Mouse (Mus musculus): ENCODE measurements at regions not wholly inside any gene's neighbourhood (a gene's known extent, or its start where the extent isn't known, plus 50 kb on each side); places are given as distances from the start of the nearest gene placed in this dataset.

DNA sequence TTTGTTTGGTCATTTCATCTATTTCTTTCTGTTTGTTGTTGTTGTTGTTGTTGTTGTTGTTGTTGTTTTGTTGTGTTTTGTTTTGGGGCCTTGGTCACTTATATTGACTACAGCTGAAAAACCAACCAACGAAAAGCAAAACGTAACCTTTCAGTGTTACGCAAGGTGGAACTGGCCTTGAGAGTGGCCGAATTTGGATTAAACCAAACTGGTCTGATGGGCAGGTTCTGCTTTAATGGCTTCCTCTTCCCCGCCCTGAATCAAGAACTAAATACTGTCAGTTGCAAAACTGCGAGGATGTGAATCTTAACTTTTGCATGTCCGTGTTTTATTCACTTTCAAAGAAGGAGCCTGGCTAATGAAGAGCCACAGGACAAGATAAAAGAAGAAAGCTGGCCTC lies 480.2 kb downstream of the Ofcc1 start:
- Histone ChIP-seq H3K27ac (ENCODE audit: poor library complexity, severe bottlenecking) (no peak overlapping the region), H3K4me3 (no peak overlapping the region), H3K9ac (no peak overlapping the region), H3K27me3 (replicated peaks) (no peaks in the 10 kb centered on the region), H3K4me1 (replicated peaks) (no peaks in the 10 kb centered on the region), H3K9me3 (replicated peaks) (no peaks in the 10 kb centered on the region), H3K36me3 (no peaks in the 10 kb centered on the region), H3K4me2 (no peak overlapping the region)
- no peak for ATAC-seq (ENCODE audit: insufficient number of reproducible peaks, low FRiP score)
- WGBS: 79% methylated on average over 7 of the region's 7 CpGs

GRCm38 (mm10) chr13:39880136-39880535 lies 481.1 kb downstream of the Ofcc1 start:
- H3K9ac ChIP-seq: no peak overlapping the region
- no peak overlapping the region for H3K27ac ChIP-seq (ENCODE audit: poor library complexity, severe bottlenecking)
- H3K4me1 ChIP-seq (replicated peaks): no peaks in the 10 kb centered on the region
- no peak overlapping the region for H3K4me3 ChIP-seq
- 47% methylated on average over 2 of the region's 2 CpGs for WGBS
- no peaks in the 10 kb centered on the region for H3K36me3 ChIP-seq
- H3K9me3 ChIP-seq (replicated peaks): no peaks in the 10 kb centered on the region
- H3K27me3 ChIP-seq (replicated peaks): no peaks in the 10 kb centered on the region
- no peak overlapping the region for H3K4me2 ChIP-seq
- ATAC-seq (ENCODE audit: insufficient number of reproducible peaks, low FRiP score): no peak

DNA sequence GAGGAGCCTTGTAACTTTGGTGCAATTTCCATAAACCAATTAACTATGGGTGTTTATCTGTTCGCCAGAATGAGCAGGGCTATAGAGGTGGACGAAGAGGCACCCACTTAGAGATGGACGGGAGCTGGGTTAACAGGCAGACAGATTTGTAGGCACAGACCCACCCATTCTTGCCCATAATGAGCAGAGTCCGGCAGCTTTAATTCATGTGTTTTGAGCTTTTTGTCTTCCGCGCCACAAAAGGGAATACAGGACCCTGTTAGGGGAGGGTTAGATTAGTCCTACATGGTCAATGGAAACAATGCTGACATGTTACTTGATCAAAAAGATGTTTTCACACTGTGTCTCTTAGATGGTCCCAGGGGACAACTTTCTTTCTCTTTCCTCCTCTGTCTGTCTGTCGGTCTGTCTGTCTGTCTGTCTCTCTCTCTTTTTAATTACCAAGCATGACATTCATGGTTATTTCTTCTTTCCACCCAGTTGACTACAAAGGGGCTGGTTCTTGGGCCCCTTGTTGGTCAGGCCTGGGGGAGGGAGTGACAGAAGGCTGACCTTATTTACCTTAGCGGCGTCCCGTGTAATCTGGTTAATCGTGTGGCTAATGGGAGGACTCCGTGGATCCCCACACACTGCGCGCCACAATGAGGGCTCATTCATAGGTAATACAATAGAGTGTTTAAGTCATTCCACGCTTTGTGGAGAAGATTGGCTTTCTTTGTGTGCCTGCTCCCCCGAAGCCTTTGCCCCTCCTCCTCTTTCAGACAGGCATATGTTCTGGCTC lies 483.7 kb downstream of the Ofcc1 start:
- Histone ChIP-seq H3K4me1 (replicated peaks) (no peaks in the 10 kb centered on the region), H3K4me2 (0 out of 2 replicates have a peak overlapping the region, but pooled peaks have one; percentile 7), H3K9ac (no peak overlapping the region), H3K27me3 (replicated peaks) (no peaks in the 10 kb centered on the region), H3K36me3 (no peaks in the 10 kb centered on the region), H3K9me3 (replicated peaks) (no peaks in the 10 kb centered on the region), H3K4me3 (no peak overlapping the region), H3K27ac (ENCODE audit: poor library complexity, severe bottlenecking) (no peak overlapping the region)
- no peak for ATAC-seq (ENCODE audit: insufficient number of reproducible peaks, low FRiP score)
- WGBS: 77% methylated on average over 16 of the region's 16 CpGs

- no peak for ATAC-seq (ENCODE audit: insufficient number of reproducible peaks, low FRiP score)
- H3K4me2 ChIP-seq: no peak overlapping the region
- WGBS: 73% methylated on average over 6 of the region's 6 CpGs
- H3K9ac ChIP-seq: no peak overlapping the region
- H3K27ac ChIP-seq (ENCODE audit: poor library complexity, severe bottlenecking): no peak overlapping the region
- no peaks in the 10 kb centered on the region for H3K9me3 ChIP-seq (replicated peaks)
- H3K4me1 ChIP-seq (replicated peaks): no peaks in the 10 kb centered on the region
- no peaks in the 10 kb centered on the region for H3K36me3 ChIP-seq
- H3K4me3 ChIP-seq: no peak overlapping the region
- H3K27me3 ChIP-seq (replicated peaks): no peaks in the 10 kb centered on the region
Observed at GRCm38 (mm10) chr13:39852257-39852800, 508.9 kb downstream of the Ofcc1 start.

DNA sequence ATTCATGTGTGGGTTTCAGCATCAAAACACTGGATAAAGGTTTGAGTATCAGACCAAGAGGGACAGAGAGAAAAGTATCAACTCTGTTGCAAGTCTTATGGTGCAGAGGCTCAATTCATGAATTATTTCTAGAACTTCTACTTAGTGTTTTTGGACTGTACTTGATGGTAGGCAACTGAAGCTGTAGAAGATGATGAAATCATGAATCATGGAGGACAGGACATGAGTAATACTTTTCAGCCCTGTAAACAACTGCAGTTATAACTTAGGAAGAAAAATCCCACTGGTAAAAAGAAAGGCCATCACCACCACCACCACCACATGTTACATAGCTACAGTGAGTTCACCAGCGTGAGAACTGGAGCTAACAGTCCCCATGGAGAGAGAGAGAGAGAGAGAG lies 511.9 kb downstream of the Ofcc1 start:
- Histone ChIP-seq H3K27ac (ENCODE audit: poor library complexity, severe bottlenecking) (no peak overlapping the region), H3K4me3 (no peak overlapping the region), H3K4me1 (replicated peaks) (no peaks in the 10 kb centered on the region), H3K9ac (no peak overlapping the region), H3K4me2 (no peak overlapping the region), H3K27me3 (replicated peaks) (no peaks in the 10 kb centered on the region), H3K9me3 (replicated peaks) (no peaks in the 10 kb centered on the region), H3K36me3 (no peaks in the 10 kb centered on the region)
- WGBS: 100% methylated on average over 1 of the region's 1 CpGs
- ATAC-seq (ENCODE audit: insufficient number of reproducible peaks, low FRiP score): no peak

- no peaks in the 10 kb centered on the region for H3K27me3 ChIP-seq (replicated peaks)
- no peaks in the 10 kb centered on the region for H3K36me3 ChIP-seq
- no peak overlapping the region for H3K4me3 ChIP-seq
- H3K4me2 ChIP-seq: no peak overlapping the region
- no peak overlapping the region for H3K27ac ChIP-seq (ENCODE audit: poor library complexity, severe bottlenecking)
- ATAC-seq (ENCODE audit: insufficient number of reproducible peaks, low FRiP score): no peak
- H3K4me1 ChIP-seq (replicated peaks): no peaks in the 10 kb centered on the region
- 69% methylated on average over 5 of the region's 5 CpGs for WGBS
- H3K9me3 ChIP-seq (replicated peaks): no peaks in the 10 kb centered on the region
- no peak overlapping the region for H3K9ac ChIP-seq
Observed at GRCm38 (mm10) chr13:39836053-39836584, 525.1 kb downstream of the Ofcc1 start.

GRCm38 (mm10) chr13:39835302-39835701 lies 525.9 kb downstream of the Ofcc1 start:
- ATAC-seq (ENCODE audit: insufficient number of reproducible peaks, low FRiP score): no peak
- Histone ChIP-seq H3K9ac (no peak overlapping the region), H3K4me3 (no peak overlapping the region), H3K36me3 (no peaks in the 10 kb centered on the region), H3K4me1 (replicated peaks) (no peaks in the 10 kb centered on the region), H3K27me3 (replicated peaks) (no peaks in the 10 kb centered on the region), H3K27ac (ENCODE audit: poor library complexity, severe bottlenecking) (no peak overlapping the region), H3K4me2 (no peak overlapping the region), H3K9me3 (replicated peaks) (no peaks in the 10 kb centered on the region)
- 49% methylated on average over 5 of the region's 5 CpGs for WGBS

DNA sequence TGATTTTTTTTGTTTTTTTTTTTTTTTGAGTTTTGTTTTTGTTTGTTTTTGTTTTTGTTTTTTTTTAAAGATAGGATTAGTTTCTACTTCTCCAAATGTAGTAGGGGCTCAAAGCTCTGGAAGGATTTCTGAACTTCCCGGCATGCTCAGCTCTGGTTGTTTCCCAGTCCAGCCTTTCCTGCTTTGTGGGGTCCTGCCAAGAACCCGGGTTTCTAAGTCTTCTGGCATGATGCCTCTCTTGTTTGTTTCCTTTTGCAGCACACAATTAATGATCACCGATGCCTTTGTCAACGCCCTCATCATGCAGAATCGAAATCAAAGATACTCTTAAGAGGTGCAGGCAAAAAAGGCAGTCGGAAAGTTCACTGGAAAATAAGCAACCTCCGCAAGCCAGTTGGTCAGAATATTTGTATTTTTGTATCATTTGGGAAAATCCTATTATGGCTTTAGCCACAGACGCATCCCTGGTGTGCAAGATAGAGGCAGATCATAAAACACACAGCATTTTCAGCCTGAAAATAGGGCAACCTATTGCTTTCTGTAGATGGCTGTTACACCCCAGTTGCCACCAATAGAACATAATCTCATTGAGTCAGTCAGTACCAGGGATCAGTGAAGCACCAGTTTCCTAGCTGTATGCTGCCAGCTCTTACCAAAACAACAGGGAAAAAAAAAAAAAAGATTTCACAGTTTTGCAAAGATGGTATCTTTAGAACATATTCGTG lies 526.6 kb downstream of the Ofcc1 start:
- H3K27ac ChIP-seq (ENCODE audit: poor library complexity, severe bottlenecking): no peak overlapping the region
- H3K36me3 ChIP-seq: no peaks in the 10 kb centered on the region
- no peak overlapping the region for H3K9ac ChIP-seq
- H3K4me2 ChIP-seq: no peak overlapping the region
- no peaks in the 10 kb centered on the region for H3K27me3 ChIP-seq (replicated peaks)
- H3K4me1 ChIP-seq (replicated peaks): no peaks in the 10 kb centered on the region
- H3K9me3 ChIP-seq (replicated peaks): no peaks in the 10 kb centered on the region
- no peak overlapping the region for H3K4me3 ChIP-seq
- no peak for ATAC-seq (ENCODE audit: insufficient number of reproducible peaks, low FRiP score)
- WGBS: 71% methylated on average over 9 of the region's 9 CpGs

DNA sequence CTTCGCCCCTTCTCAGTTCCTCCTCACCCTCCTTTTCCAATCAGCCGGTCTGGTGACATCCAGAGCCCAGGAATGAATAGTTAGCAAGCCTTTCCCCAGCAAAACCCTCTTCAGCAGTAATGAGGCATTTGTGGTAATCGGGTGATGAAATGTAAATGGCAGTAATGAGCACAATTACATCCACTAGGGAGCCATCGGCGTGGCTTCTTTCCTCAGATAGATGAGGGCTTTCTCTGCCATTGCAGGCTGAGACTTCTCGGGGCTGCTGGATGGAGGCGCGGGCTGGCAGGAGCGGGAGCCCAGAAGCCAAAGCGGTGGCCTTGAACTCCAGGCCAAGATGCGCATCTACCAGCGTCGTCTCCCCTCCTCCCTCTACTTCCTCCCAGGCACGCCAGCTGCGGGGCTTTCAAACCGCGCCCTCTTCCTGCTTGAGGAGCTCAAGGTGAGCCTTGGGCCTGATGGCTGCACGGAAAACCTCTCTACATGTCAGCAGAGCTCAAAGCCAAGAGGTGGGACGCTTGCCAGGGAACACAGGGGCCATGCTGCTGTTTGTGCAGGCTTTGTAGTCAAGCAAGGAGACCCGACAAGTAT lies 537.2 kb downstream of the Ofcc1 start:
- H3K4me1 ChIP-seq (replicated peaks): peaks cover 19% of the 10 kb centered on the region
- H3K4me3 ChIP-seq: peak overlapping the region; percentile 45
- 2% methylated on average over 20 of the region's 20 CpGs for WGBS
- no peaks in the 10 kb centered on the region for H3K9me3 ChIP-seq (replicated peaks)
- H3K27ac ChIP-seq (ENCODE audit: poor library complexity, severe bottlenecking): 0 out of 2 replicates have a peak overlapping the region, but pooled peaks have one; percentile 9
- H3K4me2 ChIP-seq: peak overlapping the region; percentile 88
- no peaks in the 10 kb centered on the region for H3K36me3 ChIP-seq
- H3K9ac ChIP-seq: peak overlapping the region; percentile 51
- no peaks in the 10 kb centered on the region for H3K27me3 ChIP-seq (replicated peaks)
- no peak for ATAC-seq (ENCODE audit: insufficient number of reproducible peaks, low FRiP score)

DNA sequence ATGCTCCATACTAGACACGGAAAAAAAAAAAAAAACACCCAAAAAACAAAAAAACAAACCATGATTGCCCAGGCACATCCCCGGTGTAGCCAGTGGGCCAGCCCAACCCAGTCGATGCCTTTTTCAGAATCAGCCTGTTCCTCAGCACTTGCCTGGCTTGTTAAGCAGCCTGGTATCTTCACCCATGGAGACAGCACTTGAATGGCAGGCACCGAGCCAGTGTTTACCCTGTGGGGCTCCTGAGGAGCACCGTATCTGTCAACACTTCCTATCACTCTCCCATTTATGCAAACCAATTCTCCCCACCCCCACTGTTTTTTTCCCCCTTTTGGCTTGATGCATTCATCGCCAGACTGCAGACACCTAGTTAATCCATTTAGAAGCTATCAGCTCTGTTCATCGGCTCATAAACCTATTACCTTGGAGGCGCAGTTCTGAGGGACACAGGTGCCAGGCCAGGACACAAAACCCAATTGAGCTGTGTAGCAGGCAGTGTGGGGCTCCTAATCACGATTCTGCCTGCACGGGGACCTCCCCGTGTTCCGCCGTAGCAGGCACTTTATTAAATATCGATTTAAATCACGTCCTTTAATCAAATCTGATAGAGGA lies 537.8 kb downstream of the Ofcc1 start:
- peak; percentile 67; the same call in 1 of the 2 replicates for ATAC-seq (ENCODE audit: insufficient number of reproducible peaks, low FRiP score)
- Histone ChIP-seq H3K9me3 (replicated peaks) (no peaks in the 10 kb centered on the region), H3K9ac (peak overlapping the region; percentile 51; the same call in 1 of the 2 replicates), H3K4me3 (peak overlapping the region; percentile 45), H3K4me2 (peak overlapping the region; percentile 88), H3K36me3 (no peaks in the 10 kb centered on the region), H3K4me1 (replicated peaks) (peaks cover 19% of the 10 kb centered on the region), H3K27ac (ENCODE audit: poor library complexity, severe bottlenecking) (0 out of 2 replicates have a peak overlapping the region, but pooled peaks have one; percentile 9), H3K27me3 (replicated peaks) (no peaks in the 10 kb centered on the region)
- 4% methylated on average over 15 of the region's 15 CpGs for WGBS

Data from heart, embryonic 12.5 days (tissue).